Mouse (Mus musculus): ENCODE measurements around the gene Fam186a.
"Not testable (repeated sequence)": the region's sequence is repeated elsewhere in the genome, so short reads cannot be mapped to it uniquely, and the experiment has no call there.

Fam186a gene

GRCm38 (mm10) chr15:99966961-99967360 lies at the start of gene Fam186a:
Gene Fam186a, minus strand, starts transcription at chr15:99967061.
- no peak for DNase-seq (ENCODE audit: low read depth, low spot score)

- no peak for DNase-seq (ENCODE audit: low read depth, low spot score)
Measured at GRCm38 (mm10) chr15:100006180-100006579, 39.3 kb upstream of the Fam186a start.

- DNase-seq (ENCODE audit: low read depth, low spot score), result no peak
Measured at GRCm38 (mm10) chr15:100004677-100005273, 37.9 kb upstream of the Fam186a start.

GRCm38 (mm10) chr15:99999390-99999789 lies 32.5 kb upstream of the Fam186a start:
- DNase-seq (ENCODE audit: low read depth, low spot score), result no peak

GRCm38 (mm10) chr15:99997114-99997804 lies 30.4 kb upstream of the Fam186a start:
- DNase-seq (ENCODE audit: low read depth, low spot score), result no peak

- DNase-seq (ENCODE audit: low read depth, low spot score), result no peak
Measured at GRCm38 (mm10) chr15:99993100-99993499, 26.2 kb upstream of the Fam186a start.

- no peak for DNase-seq (ENCODE audit: low read depth, low spot score)
Measured at GRCm38 (mm10) chr15:99979715-99980114, 12.9 kb upstream of the Fam186a start.

- DNase-seq (ENCODE audit: low read depth, low spot score), result no peak
Measured at GRCm38 (mm10) chr15:99979266-99979665, 12.4 kb upstream of the Fam186a start.

- not testable (repeated sequence) for DNase-seq (ENCODE audit: low read depth, low spot score)
Measured at GRCm38 (mm10) chr15:99976121-99976520, 9.3 kb upstream of the Fam186a start.

- DNase-seq (ENCODE audit: low read depth, low spot score), result no peak
Measured at GRCm38 (mm10) chr15:99974476-99975220, 7.8 kb upstream of the Fam186a start.

GRCm38 (mm10) chr15:99972989-99973911 lies 6.4 kb upstream of the Fam186a start:
- DNase-seq (ENCODE audit: low read depth, low spot score), result peak; percentile 76

- peak; percentile 96 for DNase-seq (ENCODE audit: low read depth, low spot score)
Measured at GRCm38 (mm10) chr15:99972361-99972988, 5.6 kb upstream of the Fam186a start.

- no peak for DNase-seq (ENCODE audit: low read depth, low spot score)
Measured at GRCm38 (mm10) chr15:99970606-99971005, 3.7 kb upstream of the Fam186a start.

- DNase-seq (ENCODE audit: low read depth, low spot score), result not testable (repeated sequence)
Measured at GRCm38 (mm10) chr15:99969765-99970164, 2.9 kb upstream of the Fam186a start, which contains the start of gene Larp4. Gene Larp4, plus strand, starts transcription at chr15:99970065.

GRCm38 (mm10) chr15:99965103-99965775 lies 1.6 kb downstream of the Fam186a start:
- no peak for DNase-seq (ENCODE audit: low read depth, low spot score)

- no peak for DNase-seq (ENCODE audit: low read depth, low spot score)
Measured at GRCm38 (mm10) chr15:99955324-99955723, 11.5 kb downstream of the Fam186a start.

- DNase-seq (ENCODE audit: low read depth, low spot score), result no peak
Measured at GRCm38 (mm10) chr15:99940970-99941630, 25.8 kb downstream of the Fam186a start.

- no peak for DNase-seq (ENCODE audit: low read depth, low spot score)
Measured at GRCm38 (mm10) chr15:99940426-99940825, 26.4 kb downstream of the Fam186a start.

GRCm38 (mm10) chr15:99937841-99938240 lies 29.0 kb downstream of the Fam186a start:
- DNase-seq (ENCODE audit: low read depth, low spot score), result no peak

GRCm38 (mm10) chr15:99936659-99937058 lies 30.2 kb downstream of the Fam186a start:
- DNase-seq (ENCODE audit: low read depth, low spot score), result no peak

Measured in 3T3-L1 (cell line).